ENCODE assay signal across 9 mouse cellular contexts in the genomic region with DNA sequence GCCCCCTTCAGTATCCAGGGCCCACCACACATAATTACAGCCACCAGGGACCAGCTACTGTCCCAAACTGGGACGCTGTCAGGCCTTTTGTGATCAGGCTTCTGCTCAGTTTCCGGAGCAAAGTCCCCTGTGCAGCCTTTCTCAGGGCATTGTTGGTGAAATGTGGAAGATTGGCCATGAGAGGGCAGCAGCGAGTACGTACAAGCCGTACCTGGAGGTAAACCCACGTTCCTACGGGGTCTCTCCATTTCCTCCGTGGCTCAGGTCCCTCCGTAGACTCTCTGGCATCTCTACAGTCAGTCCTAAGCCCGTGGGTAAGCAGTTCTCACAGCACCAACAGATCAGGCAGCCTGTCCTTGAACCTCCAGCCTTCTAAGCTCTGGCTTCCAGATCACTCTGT. TPM values are rescaled to one million over a fixed set of nuclear protein-coding genes. Genes with fewer than 3 reads are reported as not detected.
DNase-seq lines count a peak whose midpoint lies in the region; ATAC-seq and TF ChIP-seq lines count a peak whose summit lies in the region.
"Had no signal": no experiment of that assay in that cellular context is flagged by ENCODE, and none has a peak within 500 bp of the region (broad histone marks: within the 10 kb centered on the region; RNA-seq: fewer than 3 reads in every experiment).

No protein-coding gene starts in this region.

- peaks cover 12% of the 10 kb centered on the region; the same call in 1 of the 2 replicates for H3K27me3 ChIP-seq in G1E (ENCODE audit: insufficient read depth, low read length)
- peaks cover 50% of the 10 kb centered on the region for H3K27me3 ChIP-seq in heart, embryonic 12.5 days (replicated peaks)
- no peaks in the 10 kb centered on the region for H3K27me3 ChIP-seq in lung, embryonic 14.5 days (ENCODE audit: insufficient read depth, low read length)
- H3K27me3 ChIP-seq: lung, embryonic 15.5 days had no signal

- peak; percentile 67 to 69 for DNase-seq in B cell, adult 2 months
- DNase-seq in G1E (ENCODE audit: low spot score) = peak; percentile 35
- DNase-seq in embryo, embryonic 10 days (ENCODE audit: low spot score) = peak; percentile 93
- DNase-seq in kidney, postnatal 25 days = peak; percentile 55 to 73
- DNase-seq in lung, embryonic 14.5 days = peak; percentile 84
- DNase-seq in retina, postnatal 7 days (ENCODE audit: low read depth, low spot score) = peak; percentile 51
- DNase-seq in gastrocnemius, postnatal 14 days = no peak

- ATAC-seq in G1E (ENCODE audit: extremely low read depth, insufficient number of reproducible peaks, low FRiP score, poor library complexity, severe bottlenecking) = no peak
- ATAC-seq in heart, embryonic 12.5 days (ENCODE audit: insufficient number of reproducible peaks, low FRiP score) = no peak
- ATAC-seq in lung, embryonic 14.5 days (ENCODE audit: insufficient read depth) = no peak

- peak; percentile 66 for TF ChIP-seq CTCF in G1E (IDR thresholded peaks at IDR 0.05; ENCODE audit: low read depth, low read length)
- TF ChIP-seq CTCF in lung, embryonic 14.5 days (IDR thresholded peaks at IDR 0.05; ENCODE audit: low read depth) = peak; percentile 74

- H3K4me1 ChIP-seq in G1E (ENCODE audit: insufficient read depth, low read depth, low read length) = peaks cover 6% of the 10 kb centered on the region
- peaks cover 21% of the 10 kb centered on the region for H3K4me1 ChIP-seq in heart, embryonic 12.5 days (replicated peaks)
- H3K4me1 ChIP-seq in lung, embryonic 14.5 days (ENCODE audit: insufficient read depth) = 0 out of 2 replicates have a peak, but pooled peaks cover 5% of the 10 kb centered on the region

- no peaks in the 10 kb centered on the region for H3K36me3 ChIP-seq in G1E (replicated peaks)
- no peaks in the 10 kb centered on the region for H3K36me3 ChIP-seq in heart, embryonic 12.5 days
- H3K36me3 ChIP-seq in lung, embryonic 14.5 days (ENCODE audit: insufficient read depth) = no peaks in the 10 kb centered on the region
- H3K36me3 ChIP-seq: lung, embryonic 15.5 days had no signal

- H3K4me3 ChIP-seq in G1E (ENCODE audit: low read depth, low read length) = no peak overlapping the region
- H3K4me3 ChIP-seq in heart, embryonic 12.5 days = no peak overlapping the region
- H3K4me3 ChIP-seq in lung, embryonic 14.5 days (ENCODE audit: low read depth, low read length) = no peak overlapping the region
- H3K4me3 ChIP-seq: lung, embryonic 15.5 days had no signal

- H3K9me3 ChIP-seq in G1E (replicated peaks) = peaks cover 10% of the 10 kb centered on the region
- H3K9me3 ChIP-seq in heart, embryonic 12.5 days (replicated peaks) = no peaks in the 10 kb centered on the region; the same call in 1 of the 2 replicates
- no peaks in the 10 kb centered on the region for H3K9me3 ChIP-seq in lung, embryonic 14.5 days (ENCODE audit: low read depth, low read length)
- H3K9me3 ChIP-seq: lung, embryonic 15.5 days had no signal

- H3K27ac ChIP-seq in heart, embryonic 12.5 days (ENCODE audit: poor library complexity, severe bottlenecking) = no peak overlapping the region
- no peak overlapping the region for H3K27ac ChIP-seq in lung, embryonic 14.5 days (ENCODE audit: low read depth)

- intact Hi-C loops in gastrocnemius, postnatal 14 days (cut with DNase I; ENCODE audit: low total_unique reads) = no loop called here

- H3K4me2 ChIP-seq in heart, embryonic 12.5 days = 0 out of 2 replicates have a peak overlapping the region, but pooled peaks have one; percentile 16
- peak overlapping the region; percentile 12; the same call in 1 of the 2 replicates for H3K4me2 ChIP-seq in lung, embryonic 14.5 days
- H3K4me2 ChIP-seq: lung, embryonic 15.5 days had no signal

- no peak overlapping the region for H3K9ac ChIP-seq in heart, embryonic 12.5 days
- no peak overlapping the region for H3K9ac ChIP-seq in lung, embryonic 14.5 days
- H3K9ac ChIP-seq: lung, embryonic 15.5 days had no signal

- WGBS in heart, embryonic 12.5 days = 6% methylated on average over 10 of the region's 10 CpGs
- WGBS in lung, embryonic 14.5 days = 9% methylated on average over 10 of the region's 10 CpGs

RNA-seq across cellular contexts. Expression of a gene that starts 37.9 kb away (rescaled TPM):
- total RNA-seq in G1E (2014; fragmentation: Nextera tagmentation) (not detected in 2 replicates), G1E (2017) (0.98 TPM in 1 of 2 replicates, not detected in the other)
- polyA plus RNA-seq in G1E (2012) = 0.43 and 0.63 TPM in 2 replicates
- 0.57 and 0.64 TPM in 2 replicates for polyA plus RNA-seq in heart, embryonic 12.5 days (2016; fragmentation: Nextera tagmentation; extraction: Ambion mirVana)
- 2.4 and 2.7 TPM in 2 replicates for polyA plus RNA-seq in lung, embryonic 14.5 days (2014; fragmentation: Nextera tagmentation; extraction: Ambion mirVana)
- under 1 TPM; 0.42 to 0.68 TPM for total RNA-seq in gastrocnemius, postnatal 14 days (2021)

RNA-seq across cellular contexts. Expression of a gene that starts 41.2 kb away (rescaled TPM):
- total RNA-seq in G1E (2014; fragmentation: Nextera tagmentation) (not detected in 2 replicates), G1E (2017) (not detected in 2 replicates)
- 0.14 TPM in 1 of 2 replicates, not detected in the other for polyA plus RNA-seq in G1E (2012)
- 0.46 and 0.67 TPM in 2 replicates for polyA plus RNA-seq in heart, embryonic 12.5 days (2016; fragmentation: Nextera tagmentation; extraction: Ambion mirVana)
- 2.0 TPM in 2 replicates for polyA plus RNA-seq in lung, embryonic 14.5 days (2014; fragmentation: Nextera tagmentation; extraction: Ambion mirVana)
- total RNA-seq in gastrocnemius, postnatal 14 days (2021) = 1 to 10 TPM; 1.9 to 2.0 TPM
